Mouse (Mus musculus): ENCODE measurements around the gene Vti1a.

The Vti1a gene

GRCm38 (mm10) chr19:55463670-55464069 is 147.6 kb downstream of the Vti1a start:
- DNase-seq (ENCODE audit: low spot score) = no peak

GRCm38 (mm10) chr19:55469301-55470051 is 153.4 kb downstream of the Vti1a start:
- DNase-seq (ENCODE audit: low spot score) = no peak

GRCm38 (mm10) chr19:55472582-55472981 is 156.5 kb downstream of the Vti1a start:
- DNase-seq (ENCODE audit: low spot score) = no peak

DNA sequence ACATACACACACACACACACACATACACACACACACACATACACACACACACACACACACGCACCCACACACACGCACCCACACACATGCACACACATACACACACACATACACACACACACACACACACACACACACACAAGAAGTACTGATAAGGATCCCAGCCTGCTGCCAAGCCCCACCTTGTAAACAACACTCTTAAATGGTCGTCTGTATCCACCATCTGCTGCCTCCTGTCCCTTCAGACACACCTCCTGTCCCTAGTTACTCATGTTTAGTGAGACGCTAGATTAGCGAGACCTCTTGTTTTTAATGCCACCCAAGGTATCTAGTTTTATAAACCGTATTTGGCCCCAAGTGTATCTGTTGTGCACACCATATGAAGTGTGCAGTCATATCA is 158.1 kb downstream of the Vti1a start:
- no peak for DNase-seq (ENCODE audit: low spot score)

DNA sequence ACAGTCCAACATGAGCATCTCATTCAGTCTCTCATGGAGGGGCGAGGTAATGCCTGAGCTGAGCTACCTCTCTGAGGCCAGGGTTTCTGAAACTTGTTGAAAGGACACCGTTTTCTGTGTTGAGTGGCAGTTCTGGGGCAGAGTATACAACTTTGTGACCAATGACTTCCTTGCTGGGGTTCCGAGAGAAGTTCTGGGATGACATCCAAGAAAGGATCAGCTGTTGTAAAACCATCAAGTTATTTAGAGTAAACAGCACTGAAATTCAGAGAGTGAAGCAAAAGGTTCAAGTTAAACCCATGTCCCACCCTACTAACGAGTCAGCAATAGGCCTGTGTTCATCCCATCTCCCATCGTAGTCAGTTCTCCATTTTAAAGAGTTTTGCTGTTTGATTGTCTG is 164.4 kb downstream of the Vti1a start:
- DNase-seq (ENCODE audit: low spot score) = no peak

DNA sequence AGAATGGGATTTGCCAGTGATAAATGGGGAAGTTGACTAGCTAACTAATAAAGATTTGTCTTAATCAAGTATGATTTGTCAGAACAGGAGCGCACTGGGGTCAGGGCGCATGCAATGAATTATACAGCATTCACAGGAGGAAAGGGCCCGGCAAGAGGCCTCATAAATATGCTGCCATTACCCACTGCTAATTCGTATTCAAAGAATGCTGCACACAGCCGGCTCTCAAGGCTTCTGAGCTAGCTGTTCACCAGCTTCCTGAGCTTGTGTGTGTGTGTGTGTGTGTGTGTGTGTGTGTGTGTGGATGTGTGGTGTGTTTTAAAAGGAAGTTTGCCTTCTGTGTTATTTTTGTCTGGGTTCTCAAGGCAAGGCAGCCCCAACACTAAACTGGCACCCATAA is 165.2 kb downstream of the Vti1a start:
- no peak for DNase-seq (ENCODE audit: low spot score)

- no peak for DNase-seq (ENCODE audit: low spot score)
These were observed 167.4 kb downstream of the Vti1a start for GRCm38 (mm10) chr19:55483526-55483925.

GRCm38 (mm10) chr19:55484559-55484958 is 168.5 kb downstream of the Vti1a start:
- DNase-seq (ENCODE audit: low spot score) = no peak

DNA sequence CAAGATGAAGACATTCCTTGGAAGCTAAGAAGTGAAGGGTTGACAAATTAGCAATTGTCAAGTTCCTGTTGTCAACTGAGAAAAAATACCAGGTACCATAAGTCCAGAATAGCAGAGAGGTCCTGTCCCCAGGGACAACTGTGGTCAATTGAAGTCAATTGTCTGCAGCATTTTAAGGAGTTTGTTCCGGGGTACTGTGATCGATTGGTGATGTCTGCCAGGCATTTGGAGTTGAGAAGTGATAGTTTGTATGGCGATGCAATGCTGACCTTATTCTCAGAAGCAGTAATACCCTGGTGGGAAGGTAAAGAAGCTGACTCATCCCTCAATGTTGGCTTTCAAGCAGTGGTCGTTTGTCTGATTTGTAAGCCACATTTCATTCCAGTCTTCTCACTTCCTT is 170.4 kb downstream of the Vti1a start:
- no peak for DNase-seq (ENCODE audit: low spot score)

DNA sequence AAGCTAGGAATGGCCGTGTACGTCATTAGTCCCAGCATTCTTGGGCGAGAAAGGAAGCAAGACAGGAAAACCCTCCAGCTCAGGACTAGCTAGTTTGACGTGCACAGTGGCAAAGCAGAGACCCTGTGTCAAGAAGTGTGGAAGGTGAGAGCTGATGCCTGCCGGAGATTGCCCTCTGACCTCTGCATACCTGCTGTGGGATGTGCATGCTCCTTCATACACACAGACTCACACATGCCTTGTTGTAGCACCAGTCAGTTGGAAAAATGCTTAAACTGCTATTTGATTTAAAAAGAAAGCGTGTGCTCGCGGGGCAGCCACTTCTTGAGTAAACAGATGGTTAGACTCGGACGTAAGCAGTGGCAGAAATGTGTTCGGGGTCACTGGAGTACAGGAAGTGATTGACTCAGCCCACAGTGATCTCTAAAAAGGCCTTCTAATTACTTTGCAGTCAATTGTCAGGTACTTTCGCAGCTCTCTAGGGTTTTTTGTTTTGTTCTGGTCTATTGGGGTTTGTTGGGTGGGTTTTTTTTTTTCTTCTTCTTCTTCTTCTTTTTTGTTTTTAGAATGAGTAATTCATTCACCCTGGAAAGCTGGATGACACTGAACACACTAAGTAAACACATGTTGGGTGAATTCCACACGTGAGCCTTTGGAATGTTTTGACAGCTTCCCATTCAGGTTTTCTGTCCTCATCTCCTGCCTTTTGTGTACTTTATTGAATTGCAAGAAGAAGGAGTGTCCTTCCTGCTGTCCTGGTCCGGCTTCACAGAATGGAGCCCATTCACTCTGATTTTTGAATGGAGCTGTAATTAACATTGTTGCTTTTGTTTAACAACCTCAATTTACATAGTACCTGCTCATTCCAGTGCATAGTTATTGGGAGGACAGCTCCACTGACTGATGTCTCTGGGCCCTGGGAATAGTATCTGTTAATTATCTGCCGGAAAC is 175.3 kb downstream of the Vti1a start:
- no peak for DNase-seq (ENCODE audit: low spot score)

GRCm38 (mm10) chr19:55496333-55496732 is 180.2 kb downstream of the Vti1a start:
- no peak for DNase-seq (ENCODE audit: low spot score)

DNA sequence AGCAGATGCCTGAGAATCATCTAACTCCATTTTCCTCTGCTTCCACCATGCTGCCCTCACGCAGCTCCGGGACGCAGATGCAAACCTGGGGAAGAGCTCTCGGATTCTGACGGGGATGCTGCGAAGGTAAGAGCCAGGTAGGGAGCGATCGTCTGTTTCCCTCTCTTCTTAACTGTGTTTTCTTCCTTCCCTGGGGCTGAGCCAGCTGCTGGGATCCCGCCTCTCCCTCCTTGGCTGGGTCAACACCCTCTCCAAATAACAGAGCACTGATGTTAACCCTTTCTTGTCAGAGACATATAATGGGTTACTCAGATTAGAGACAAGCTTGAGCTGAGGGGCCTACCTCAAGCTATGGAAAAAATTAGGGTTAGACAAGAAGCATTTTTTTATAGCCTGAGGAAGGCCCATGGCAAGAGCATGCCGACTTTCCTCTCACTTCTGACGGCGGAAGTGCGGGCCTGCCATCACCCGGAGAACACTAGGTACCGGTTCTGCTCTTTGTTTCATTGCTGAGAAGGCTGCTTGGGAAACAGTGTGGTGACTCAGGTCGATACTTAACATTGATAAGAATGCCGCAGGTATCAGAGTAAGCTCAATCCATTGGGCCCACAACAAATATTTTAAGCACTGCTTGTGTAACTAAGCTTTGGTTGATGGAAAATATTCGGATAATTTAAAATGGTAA is 183.2 kb downstream of the Vti1a start:
- no peak for DNase-seq (ENCODE audit: low spot score)

DNA sequence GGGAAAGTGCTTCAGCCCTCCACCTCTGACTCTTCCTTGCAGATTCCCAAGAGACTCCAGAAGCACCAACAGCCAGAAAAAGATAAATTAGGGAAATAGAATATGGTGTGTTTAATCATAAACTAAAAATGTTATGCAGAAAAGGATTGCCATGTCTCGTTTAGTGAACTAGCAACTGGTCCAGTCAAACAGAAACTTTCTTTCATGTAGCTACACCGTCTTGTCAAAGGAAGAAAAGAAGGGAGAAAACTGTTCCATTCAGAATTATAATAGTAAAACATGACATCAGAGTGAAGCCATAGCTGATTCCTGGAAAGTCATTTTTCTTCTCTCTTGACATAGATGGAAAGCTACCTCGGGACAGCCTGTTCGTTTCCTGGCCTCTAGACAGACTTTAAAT is 185.9 kb downstream of the Vti1a start:
- DNase-seq (ENCODE audit: low spot score) = no peak

DNA sequence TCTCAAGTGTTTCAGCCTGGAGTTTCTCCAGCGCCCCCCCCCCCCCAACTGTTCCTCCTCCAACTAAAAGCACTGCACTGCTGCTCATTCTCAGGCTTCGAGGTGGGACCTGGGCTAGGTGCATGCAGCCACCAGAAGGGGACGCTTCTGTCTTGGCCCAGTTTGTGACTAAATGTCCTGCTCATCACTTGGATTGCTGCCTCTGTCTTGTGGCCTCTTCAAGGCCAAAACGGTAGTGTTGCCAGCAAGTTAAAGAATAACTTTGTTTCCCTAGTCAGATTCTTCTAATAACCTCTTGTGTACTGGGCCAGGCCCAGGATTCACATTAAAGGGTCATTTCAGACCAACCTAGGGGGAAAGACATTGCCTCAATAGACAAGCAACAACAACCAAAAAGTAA is 187.7 kb downstream of the Vti1a start:
- DNase-seq (ENCODE audit: low spot score) = no peak

DNA sequence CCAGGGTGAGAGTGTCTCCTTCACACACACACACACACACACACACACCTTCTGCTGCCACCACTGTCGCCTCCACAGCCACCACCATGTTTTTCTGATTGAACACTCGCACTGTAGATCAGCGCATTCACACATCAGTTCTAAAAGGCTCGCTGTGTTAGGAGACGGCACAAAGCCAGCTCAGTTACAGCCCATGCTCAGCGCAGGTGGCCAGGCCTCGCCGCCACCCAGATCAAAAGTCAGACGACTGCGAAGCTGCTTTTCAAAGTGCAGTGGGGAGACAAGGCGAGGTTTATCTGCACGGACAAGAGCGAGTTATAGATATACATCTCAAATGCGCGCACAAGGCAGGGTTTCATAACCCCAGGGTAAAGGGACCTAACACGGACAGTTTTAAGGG is 191.7 kb downstream of the Vti1a start:
- no peak for DNase-seq (ENCODE audit: low spot score)

GRCm38 (mm10) chr19:55508239-55508638 is 192.1 kb downstream of the Vti1a start:
- DNase-seq (ENCODE audit: low spot score) = no peak

GRCm38 (mm10) chr19:55508965-55509364 is 192.9 kb downstream of the Vti1a start:
- no peak for DNase-seq (ENCODE audit: low spot score)

GRCm38 (mm10) chr19:55509618-55510017 is 193.5 kb downstream of the Vti1a start:
- DNase-seq (ENCODE audit: low spot score) = no peak

DNA sequence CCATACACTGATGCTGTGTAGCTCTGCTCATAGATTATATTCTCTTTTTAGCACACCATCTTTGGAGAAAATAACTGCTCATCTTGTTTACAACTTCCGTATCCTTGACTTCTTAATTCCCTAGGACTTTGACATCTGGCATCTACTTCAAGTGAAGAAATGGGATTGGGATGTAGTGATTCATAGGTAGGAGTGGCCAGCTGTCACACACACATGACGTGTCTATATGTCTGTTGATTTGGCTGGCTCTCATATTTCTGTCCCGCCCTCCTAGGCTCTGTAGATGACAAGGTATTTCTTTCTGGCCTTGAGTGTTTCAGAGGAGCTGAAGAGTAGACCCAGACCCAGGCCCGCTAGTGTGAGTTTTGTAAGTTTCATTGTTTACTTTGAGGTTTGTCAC is 197.8 kb downstream of the Vti1a start:
- no peak for DNase-seq (ENCODE audit: low spot score)

DNA sequence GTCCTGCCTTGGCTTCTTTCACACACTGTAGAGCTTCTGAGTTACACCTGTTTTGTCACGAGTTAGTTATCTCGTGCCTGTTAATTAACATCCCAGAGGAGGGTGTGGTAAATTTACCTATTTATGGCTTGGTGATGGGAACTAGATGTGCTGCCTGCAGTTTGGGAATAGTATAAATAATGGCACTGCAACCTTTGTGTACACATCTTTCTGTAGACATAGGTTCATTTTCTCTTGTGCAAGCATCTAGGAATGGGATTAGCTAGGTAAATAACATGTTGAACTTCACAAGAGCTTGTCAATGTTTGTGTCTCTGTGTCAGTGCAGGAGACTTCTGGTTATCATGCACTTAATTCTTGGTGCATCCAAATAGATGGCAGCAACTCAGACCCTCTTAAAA is 204.1 kb downstream of the Vti1a start:
- DNase-seq (ENCODE audit: low spot score) = no peak

DNA sequence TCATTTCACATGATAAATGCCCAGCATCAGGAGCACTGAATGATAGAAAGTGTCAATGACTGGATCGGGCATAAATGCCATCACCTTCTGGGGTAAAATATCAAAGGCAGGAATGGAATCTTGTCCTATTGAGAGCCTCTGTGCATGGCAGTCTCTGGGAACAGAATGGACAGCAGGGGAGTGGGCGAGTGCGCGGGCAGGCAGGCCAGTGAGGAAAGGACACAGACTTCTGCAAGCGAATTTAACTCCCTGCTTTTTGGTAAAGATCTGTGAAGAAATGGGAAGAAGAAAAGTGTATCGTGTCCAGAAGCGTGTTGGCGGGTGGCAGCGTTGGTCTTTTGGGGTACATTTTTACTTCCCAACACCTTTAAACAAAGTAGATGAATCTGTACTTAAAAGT is 207.2 kb downstream of the Vti1a start:
- no peak for DNase-seq (ENCODE audit: low spot score)

DNA sequence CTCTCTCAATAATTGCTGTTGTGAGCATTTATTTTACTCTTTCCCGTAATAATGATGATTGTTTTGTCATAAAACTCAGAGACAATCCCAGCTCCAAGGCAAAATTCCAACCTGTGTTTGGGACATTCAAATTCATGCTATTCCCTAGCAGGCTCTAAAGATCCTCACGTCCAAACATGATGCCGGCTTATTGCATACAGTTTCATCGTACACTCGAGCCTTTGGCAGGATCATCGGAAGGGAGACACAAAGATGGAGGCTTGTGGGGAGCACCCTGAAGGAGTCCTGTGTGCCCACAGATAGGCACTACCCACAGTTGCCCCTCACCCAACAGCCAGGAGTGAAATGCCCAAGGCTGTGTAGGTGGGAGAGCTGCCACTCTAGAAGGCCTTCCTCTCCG is 208.3 kb downstream of the Vti1a start:
- DNase-seq (ENCODE audit: low spot score) = no peak

GRCm38 (mm10) chr19:55525056-55525455 is 209.0 kb downstream of the Vti1a start:
- DNase-seq (ENCODE audit: low spot score) = no peak

Measured in ovary, adult 18-20 months (tissue).